ENCODE assay signal across 10 mouse cellular contexts in the genomic region with DNA sequence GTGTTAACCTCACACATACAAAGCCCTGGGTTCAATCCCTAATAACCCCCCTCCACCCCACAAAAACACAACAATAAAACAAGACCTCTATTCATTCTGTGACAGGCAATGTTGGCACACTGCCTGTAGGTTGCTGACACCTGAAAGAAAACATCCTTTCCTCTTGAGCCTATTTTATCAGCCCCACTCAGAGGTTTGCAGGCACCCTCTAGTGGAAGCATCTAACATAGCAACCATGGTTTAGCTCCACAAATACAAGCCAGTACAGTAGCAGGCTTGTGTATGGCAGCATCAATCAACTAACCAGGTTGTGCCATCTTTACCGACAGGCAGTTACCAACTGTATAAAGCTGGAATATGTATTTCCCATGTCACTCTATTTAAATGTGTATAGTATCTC. TPM values are rescaled to one million over a fixed set of nuclear protein-coding genes. Genes with fewer than 3 reads are reported as not detected.
DNase-seq lines count a peak whose midpoint lies in the region; ATAC-seq and TF ChIP-seq lines count a peak whose summit lies in the region.
"Had no signal": no experiment of that assay in that cellular context is flagged by ENCODE, and none has a peak within 500 bp of the region (broad histone marks: within the 10 kb centered on the region; RNA-seq: fewer than 3 reads in every experiment).

No protein-coding gene starts in this region.

- no peaks in the 10 kb centered on the region for H3K27me3 ChIP-seq in kidney, embryonic 16.5 days (ENCODE audit: insufficient read depth, low read length)
- peaks cover 16% of the 10 kb centered on the region for H3K27me3 ChIP-seq in C2C12 (ENCODE audit: control insufficient read depth, insufficient read depth, insufficient read length)
- H3K27me3 ChIP-seq in kidney, adult 2 months (replicated peaks; ENCODE audit: control insufficient read depth, insufficient read depth, low read length): no peaks in the 10 kb centered on the region
- H3K27me3 ChIP-seq: embryonic facial prominence, embryonic 12.5 days had no signal

- no peak overlapping the region for H3ac ChIP-seq in C2C12 (ENCODE audit: control insufficient read depth, insufficient read length, low read depth)

- no peaks in the 10 kb centered on the region for H3K79me2 ChIP-seq in C2C12 (ENCODE audit: control insufficient read depth, insufficient read depth)

- no peak overlapping the region for H3K4me3 ChIP-seq in kidney, embryonic 16.5 days (ENCODE audit: low read length)
- H3K4me3 ChIP-seq in C2C12 (ENCODE audit: insufficient read depth, poor library complexity, severe bottlenecking): no peak overlapping the region
- no peak overlapping the region for H3K4me3 ChIP-seq in kidney, adult 2 months (ENCODE audit: insufficient read depth, low read depth, low read length)
- H3K4me3 ChIP-seq: embryonic facial prominence, embryonic 12.5 days had no signal

- no peak for TF ChIP-seq POLR2A in kidney, adult 2 months (IDR thresholded peaks at IDR 0.05; ENCODE audit: low read depth, low read length)

- H3K27ac ChIP-seq in kidney, embryonic 16.5 days (ENCODE audit: low read length): no peak overlapping the region
- no peak overlapping the region for H3K27ac ChIP-seq in kidney, adult 2 months (ENCODE audit: insufficient read depth, low read depth, low read length)
- H3K27ac ChIP-seq: embryonic facial prominence, embryonic 12.5 days had no signal

- 41% methylated on average over 1 of the region's 1 CpGs for WGBS in kidney, embryonic 16.5 days
- WGBS in kidney, adult 2 months: 39% methylated on average over 1 of the region's 1 CpGs

- peak; percentile 15 for DNase-seq in kidney, adult 18-20 months
- peak; percentile 70 for DNase-seq in R1 (ENCODE audit: low read depth, low spot score)
- peak; percentile 30 for DNase-seq in embryo, embryonic 11.5 days (ENCODE audit: low read depth, low spot score)
- peak; percentile 47 for DNase-seq in kidney, adult 2 months
- peak; percentile 78 for DNase-seq in naive thymus-derived CD4-positive, alpha-beta T cell, adult 2 months (ENCODE audit: low read depth)
- DNase-seq in urinary bladder, adult 18-20 months (ENCODE audit: low spot score in 2 of 2): no peak

- no peaks in the 10 kb centered on the region for H3K4me1 ChIP-seq in kidney, embryonic 16.5 days (ENCODE audit: insufficient read depth, low read length)
- H3K4me1 ChIP-seq in kidney, adult 2 months (ENCODE audit: control insufficient read depth, insufficient read depth, low read length): no peaks in the 10 kb centered on the region
- H3K4me1 ChIP-seq: embryonic facial prominence, embryonic 12.5 days had no signal

- no peaks in the 10 kb centered on the region for H3K9me3 ChIP-seq in kidney, embryonic 16.5 days (ENCODE audit: low read length)
- H3K9me3 ChIP-seq: embryonic facial prominence, embryonic 12.5 days had no signal

- no peaks in the 10 kb centered on the region for H3K79me3 ChIP-seq in C2C12 (ENCODE audit: low read depth)

- ATAC-seq in kidney, embryonic 16.5 days (ENCODE audit: low FRiP score, low TSS enrichment): no peak

- no peak overlapping the region for H3K4me2 ChIP-seq in kidney, embryonic 16.5 days (replicated peaks; ENCODE audit: low read depth, low read length)
- H3K4me2 ChIP-seq: embryonic facial prominence, embryonic 12.5 days had no signal

- no peak overlapping the region for H3K9ac ChIP-seq in kidney, embryonic 16.5 days (replicated peaks; ENCODE audit: low read length)
- H3K9ac ChIP-seq: embryonic facial prominence, embryonic 12.5 days had no signal

- H3K36me3 ChIP-seq in kidney, embryonic 16.5 days (ENCODE audit: insufficient read depth, low read length): no peaks in the 10 kb centered on the region
- no peaks in the 10 kb centered on the region for H3K36me3 ChIP-seq in C2C12 (ENCODE audit: control insufficient read depth, insufficient read depth)
- no peaks in the 10 kb centered on the region for H3K36me3 ChIP-seq in kidney, adult 2 months (ENCODE audit: control insufficient read depth, insufficient read depth, low read length)
- H3K36me3 ChIP-seq: embryonic facial prominence, embryonic 12.5 days had no signal

- TF ChIP-seq CTCF in C2C12 (IDR thresholded peaks at IDR 0.05; ENCODE audit: control insufficient read depth, insufficient read depth, insufficient read length): peak; percentile 11
- TF ChIP-seq CTCF in kidney, adult 2 months (conservative IDR thresholded peaks at IDR 0.05; ENCODE audit: insufficient read depth, insufficient read length, low read depth, low read length): peak; percentile 57

TF ChIP-seq in C2C12, 6 proteins besides CTCF, POLR2A, EP300 and RAD21:
- TF ChIP-seq MYOG (IDR thresholded peaks at IDR 0.05; ENCODE audit: control insufficient read depth, extremely low read depth, insufficient read length) (no peak), MYOD1 (IDR thresholded peaks at IDR 0.05; ENCODE audit: control insufficient read depth, insufficient read length, low read depth) (no peak), FOSL1 (IDR thresholded peaks at IDR 0.05; ENCODE audit: insufficient read depth, low read length, poor library complexity, severe bottlenecking) (no peak), CEBPB (IDR thresholded peaks at IDR 0.05; ENCODE audit: low read depth) (no peak), USF1 (IDR thresholded peaks at IDR 0.05; ENCODE audit: low read depth) (no peak), MAX (IDR thresholded peaks at IDR 0.05) (no peak)

RNA-seq across cellular contexts. Expression of a gene that starts 23.0 kb away (rescaled TPM):
- polyA plus RNA-seq in kidney, embryonic 16.5 days (2015; fragmentation: Nextera tagmentation; extraction: Ambion mirVana): 0.21 and 0.46 TPM in 2 replicates
- polyA plus RNA-seq in C2C12 (2012; fragmentation: generic; extraction: Trizol): not detected
- 1.2 and 1.6 TPM in 2 replicates for polyA plus RNA-seq in kidney, adult 2 months (2012; rRNA removed)
- polyA plus RNA-seq: embryonic facial prominence, embryonic 12.5 days had no signal

RNA-seq across cellular contexts. Expression of a gene that starts 46.3 kb away (rescaled TPM):
- 3.5 and 4.8 TPM in 2 replicates for polyA plus RNA-seq in kidney, embryonic 16.5 days (2015; fragmentation: Nextera tagmentation; extraction: Ambion mirVana)
- polyA plus RNA-seq in C2C12 (2012; fragmentation: generic; extraction: Trizol): 17.8 TPM
- 2.5 and 6.1 TPM in 2 replicates for polyA plus RNA-seq in kidney, adult 2 months (2012; rRNA removed)

RNA-seq across cellular contexts. Expression of a gene that starts 56.3 kb away (rescaled TPM):
- 0.05 TPM in 1 of 2 replicates, not detected in the other for polyA plus RNA-seq in kidney, embryonic 16.5 days (2015; fragmentation: Nextera tagmentation; extraction: Ambion mirVana)
- polyA plus RNA-seq in C2C12 (2012; fragmentation: generic; extraction: Trizol): not detected
- polyA plus RNA-seq in kidney, adult 2 months (2012; rRNA removed): 0.16 and 0.19 TPM in 2 replicates
- polyA plus RNA-seq: embryonic facial prominence, embryonic 12.5 days; liver, embryonic 16.5 days had no signal

Comparison
In these comparisons a context has a peak if more than half of its experiments do, and no peak if none do; other contexts are left out.
1. DNase-seq: peak in kidney, adult 18-20 months (single experiment), R1 (single experiment), embryo, embryonic 11.5 days (single experiment), kidney, adult 2 months (single experiment) and naive thymus-derived CD4-positive, alpha-beta T cell, adult 2 months (single experiment); none in urinary bladder, adult 18-20 months (0 of 2).